Mouse (Mus musculus) megakaryocyte-erythroid progenitor cell, adult 5-6 weeks (primary cell): ENCODE measurements at regions not wholly inside any gene's neighbourhood (a gene's known extent, or its start where the extent isn't known, plus 50 kb on each side); places are given as distances from the start of the nearest gene placed in this dataset.

Experiments used
- ATAC-seq: replicated peaks from 2 replicates; pipeline ENCODE4 v1.8.0; 2016; ENCODE audit warnings: mild to moderate bottlenecking, inconsistent platforms; ENCODE audit not compliant: severe bottlenecking, poor library complexity, low FRiP score, low TSS enrichment

DNA sequence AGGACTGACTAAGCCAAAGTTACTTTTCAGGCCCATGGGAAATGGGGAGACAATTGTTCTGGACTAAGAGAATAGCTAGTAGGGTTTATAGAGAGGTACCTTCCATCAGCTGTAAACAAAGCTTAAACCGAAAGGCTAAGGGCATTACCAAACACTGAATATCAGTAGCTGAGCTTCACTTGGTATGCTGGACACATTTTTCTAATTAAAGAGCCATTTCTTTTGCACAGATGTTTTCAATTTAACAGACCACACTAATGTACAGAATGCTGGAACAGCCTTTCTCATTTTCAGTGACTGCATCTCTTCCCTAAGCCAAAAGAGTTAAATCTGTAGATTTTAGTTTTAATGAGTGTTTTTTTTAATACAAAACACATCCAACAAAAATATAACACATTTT is 593.8 kb upstream of the Akr1e1 start:
- no peak for ATAC-seq

DNA sequence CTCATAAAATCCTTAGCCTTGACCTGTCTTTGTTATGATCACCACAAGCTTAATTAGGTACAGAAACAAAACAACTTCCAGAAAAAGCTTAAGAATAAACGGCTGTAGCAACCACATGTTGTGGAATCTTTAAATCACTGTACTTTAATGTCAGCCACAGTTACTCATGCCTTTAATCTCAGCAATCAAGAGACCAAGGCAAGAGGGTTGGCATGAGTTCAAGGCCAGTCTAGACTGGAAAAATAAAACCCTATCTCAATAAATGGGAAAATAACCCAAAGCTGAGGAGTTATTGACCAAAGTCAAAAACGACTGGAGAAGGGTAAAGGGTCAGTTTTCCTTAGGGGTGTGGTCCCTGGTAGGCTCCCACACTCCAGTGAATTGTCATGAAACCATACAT is 595.2 kb upstream of the Akr1e1 start:
- ATAC-seq, result no peak

DNA sequence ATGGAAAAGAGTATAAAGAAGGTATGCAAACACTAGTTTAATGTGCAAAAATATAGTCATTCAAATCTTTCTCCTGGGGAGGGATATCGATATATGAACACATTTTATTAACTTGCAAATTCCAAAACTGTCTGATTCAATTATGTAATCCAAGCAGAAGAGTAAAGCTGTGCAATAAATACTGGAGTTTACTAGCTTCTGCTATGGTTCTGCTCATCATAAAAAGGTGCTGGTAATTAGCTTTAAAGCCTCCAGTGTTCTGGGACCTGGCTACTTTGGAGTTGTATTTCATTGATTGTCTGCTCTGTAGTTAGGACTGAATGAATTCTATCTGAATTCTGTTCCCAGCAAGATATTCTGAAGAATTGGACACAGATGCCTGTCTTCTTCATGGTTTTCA is 602.7 kb upstream of the Akr1e1 start:
- ATAC-seq, result no peak

DNA sequence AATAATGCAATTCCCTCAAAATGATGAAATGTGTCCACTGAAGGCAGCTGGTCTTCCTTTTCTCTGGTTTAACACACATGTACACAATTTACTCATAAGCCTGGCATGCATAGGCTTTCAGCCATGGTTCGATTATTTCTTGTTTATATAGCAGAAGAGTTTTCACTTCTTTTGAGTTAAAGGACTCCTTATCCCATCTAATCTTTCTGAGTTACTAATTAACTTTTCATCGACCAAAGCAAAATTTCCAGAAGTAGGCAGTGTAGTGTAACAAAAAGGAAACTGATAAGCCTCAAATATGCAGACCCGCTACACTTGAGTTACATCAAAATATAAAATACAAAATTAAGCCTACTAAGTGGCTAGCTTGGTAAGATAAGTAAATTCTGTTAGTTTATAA is 620.5 kb upstream of the Akr1e1 start:
- ATAC-seq, result no peak

DNA sequence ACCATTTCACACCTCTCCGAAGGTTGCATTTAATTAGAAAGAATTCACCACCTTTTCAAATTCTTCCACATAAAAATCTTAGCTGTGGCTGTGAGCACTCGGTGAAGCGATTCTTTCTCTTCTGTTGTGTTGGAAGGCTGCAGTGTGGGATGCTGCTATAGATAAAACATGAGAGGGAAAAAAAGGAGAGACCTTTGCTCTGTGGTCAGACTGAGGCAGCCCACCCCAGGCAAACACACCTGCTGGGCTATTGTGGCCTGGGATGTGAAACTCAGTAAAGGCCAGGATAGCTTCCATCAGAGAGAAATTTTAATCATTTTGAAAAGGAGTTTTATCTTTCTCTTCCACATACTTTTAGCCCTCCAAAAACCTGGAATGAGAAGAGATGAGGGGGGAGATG is 625.3 kb upstream of the Akr1e1 start:
- ATAC-seq, result no peak

DNA sequence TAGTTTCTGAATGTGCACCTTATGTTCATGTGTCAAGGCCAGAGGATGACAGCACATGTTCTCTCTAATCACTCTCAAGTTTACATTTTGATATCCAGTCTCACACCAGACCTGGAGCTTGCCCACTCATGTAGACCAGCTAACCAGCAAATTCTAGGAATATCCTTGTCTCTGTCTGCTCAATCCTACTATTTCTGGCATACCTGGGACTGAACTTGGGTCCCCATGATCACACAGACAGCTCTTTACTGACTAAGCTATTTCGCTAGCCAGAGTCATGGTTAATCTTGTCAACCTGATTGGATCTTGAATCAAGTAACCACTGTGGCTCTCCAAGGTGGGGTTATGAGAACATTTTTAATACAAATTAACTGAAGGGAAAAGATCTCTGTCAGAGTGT is 625.9 kb upstream of the Klf6 start:
- no peak for ATAC-seq

DNA sequence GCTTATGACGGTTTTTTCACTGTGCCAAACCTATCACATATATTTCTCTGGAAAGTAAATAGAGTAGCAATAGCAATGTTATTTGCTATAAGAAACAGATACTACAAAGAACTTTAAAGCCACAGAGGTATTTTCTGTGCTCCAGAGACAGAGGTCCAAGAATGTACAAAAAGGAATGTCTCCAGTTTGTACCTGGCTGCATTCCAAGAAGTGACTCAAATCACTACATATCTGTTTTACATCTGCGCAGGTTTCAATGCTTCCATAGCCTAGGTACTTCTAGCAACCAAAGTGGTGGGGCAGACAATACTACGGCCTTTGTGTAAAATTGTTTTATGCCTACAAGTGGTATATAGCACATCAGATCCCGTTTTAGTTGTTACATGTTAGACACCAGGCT is 620.7 kb upstream of the Klf6 start:
- ATAC-seq, result no peak

DNA sequence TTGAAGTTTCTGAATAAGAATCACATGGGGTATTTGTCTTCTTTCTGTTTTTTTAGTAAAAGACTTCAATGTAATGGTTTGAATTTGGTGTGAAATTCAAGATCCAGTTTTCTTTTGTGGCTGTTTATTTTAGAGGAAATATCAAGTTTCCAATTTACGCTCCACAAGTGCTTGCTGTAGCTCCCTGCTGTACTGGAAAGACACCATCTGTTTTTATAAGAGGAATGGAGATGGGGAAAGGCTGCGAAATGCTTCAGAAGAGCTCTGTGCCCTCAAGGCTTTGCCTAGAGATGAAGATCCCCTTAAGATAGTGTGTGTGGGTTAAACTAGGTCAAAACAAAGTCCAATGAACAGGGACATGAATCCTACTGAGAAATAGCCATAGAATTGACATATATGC is 618.5 kb upstream of the Klf6 start:
- no peak for ATAC-seq

DNA sequence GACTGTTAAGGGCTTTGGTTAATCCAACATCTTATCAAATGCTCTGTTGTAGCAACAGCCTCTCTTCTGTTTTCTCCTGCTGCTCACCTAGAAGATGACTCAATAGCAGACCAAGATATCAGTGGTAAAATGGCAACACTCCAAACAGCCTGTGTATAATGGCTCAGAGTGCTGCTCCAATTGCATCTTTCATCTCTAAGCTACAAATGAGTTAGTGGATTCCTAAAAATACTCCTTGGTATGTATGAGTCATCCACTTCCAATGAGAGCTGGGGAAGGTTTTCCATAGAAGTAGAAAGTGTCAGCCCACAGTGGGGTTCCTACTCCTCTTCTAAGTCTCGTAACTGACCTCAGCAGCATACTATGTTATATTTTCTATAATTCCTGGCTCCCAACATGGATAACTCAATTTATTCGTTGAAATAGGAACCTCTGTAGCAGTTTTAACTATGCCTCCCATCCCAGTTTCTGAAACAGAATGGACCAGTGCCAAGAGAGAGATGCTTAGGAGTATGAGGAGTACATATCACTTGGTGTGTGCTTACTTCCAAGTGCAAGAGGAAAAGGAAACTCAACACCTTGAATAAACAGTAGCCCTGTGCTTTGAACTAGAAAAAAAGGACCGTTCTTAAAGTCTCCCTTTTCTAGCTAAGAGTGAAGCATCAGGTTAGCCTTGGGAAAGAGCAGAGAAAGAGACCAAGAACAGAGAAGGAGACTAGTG is 612.5 kb upstream of the Klf6 start:
- ATAC-seq, result no peak

DNA sequence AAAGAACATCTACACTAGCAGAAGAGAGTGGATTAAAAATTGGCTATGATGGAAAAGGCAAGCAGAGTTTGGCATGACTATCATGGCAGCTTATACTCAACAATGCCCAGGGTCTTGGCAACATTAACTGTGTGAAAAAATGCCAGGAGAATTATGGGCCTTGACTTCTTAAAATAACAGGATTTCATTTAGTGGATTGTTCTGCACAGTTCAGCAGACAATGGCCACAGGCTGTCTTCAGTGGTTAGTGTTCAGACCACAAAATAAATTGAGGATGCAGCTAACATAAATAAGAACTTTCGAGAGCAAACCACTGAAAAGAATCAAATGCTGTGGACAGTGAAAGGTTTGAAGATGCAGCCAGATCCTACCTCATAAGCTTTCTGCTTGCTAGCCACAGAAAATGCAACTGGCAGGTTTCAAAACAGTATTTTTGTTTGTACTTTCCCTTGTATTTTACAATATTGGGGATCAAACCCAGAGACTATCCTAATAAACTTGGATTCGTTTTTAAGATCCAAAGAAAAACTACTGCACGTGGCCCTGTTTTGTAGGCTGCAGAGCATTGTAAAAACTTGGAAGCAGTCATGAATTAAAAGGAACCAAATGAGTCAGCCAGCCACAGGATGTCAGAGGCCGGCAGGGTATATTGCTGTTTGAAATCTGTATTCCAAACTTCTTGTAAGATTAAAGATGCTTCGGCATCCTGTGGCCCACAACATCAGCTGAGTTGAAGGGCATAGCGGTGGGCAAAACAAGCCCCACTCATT is 603.2 kb upstream of the Klf6 start:
- no peak for ATAC-seq

DNA sequence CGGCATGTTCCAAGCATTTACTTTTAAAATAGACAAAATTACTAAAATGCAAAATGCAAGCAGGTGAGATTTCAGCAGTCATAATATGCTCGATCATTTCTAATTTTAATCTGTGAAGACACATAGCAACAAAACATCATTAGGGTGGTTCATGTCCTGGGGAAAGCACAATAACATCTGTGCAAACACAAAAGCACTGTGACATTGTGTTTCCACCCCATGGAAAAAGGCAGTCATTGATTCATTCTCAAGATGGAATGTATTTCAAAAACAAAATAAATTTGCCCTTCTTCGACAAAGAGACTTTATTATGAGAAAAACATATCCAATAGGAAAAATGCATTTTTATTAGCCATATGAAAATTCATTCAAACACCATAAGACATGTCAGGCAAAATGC is 601.5 kb upstream of the Klf6 start:
- ATAC-seq, result no peak

DNA sequence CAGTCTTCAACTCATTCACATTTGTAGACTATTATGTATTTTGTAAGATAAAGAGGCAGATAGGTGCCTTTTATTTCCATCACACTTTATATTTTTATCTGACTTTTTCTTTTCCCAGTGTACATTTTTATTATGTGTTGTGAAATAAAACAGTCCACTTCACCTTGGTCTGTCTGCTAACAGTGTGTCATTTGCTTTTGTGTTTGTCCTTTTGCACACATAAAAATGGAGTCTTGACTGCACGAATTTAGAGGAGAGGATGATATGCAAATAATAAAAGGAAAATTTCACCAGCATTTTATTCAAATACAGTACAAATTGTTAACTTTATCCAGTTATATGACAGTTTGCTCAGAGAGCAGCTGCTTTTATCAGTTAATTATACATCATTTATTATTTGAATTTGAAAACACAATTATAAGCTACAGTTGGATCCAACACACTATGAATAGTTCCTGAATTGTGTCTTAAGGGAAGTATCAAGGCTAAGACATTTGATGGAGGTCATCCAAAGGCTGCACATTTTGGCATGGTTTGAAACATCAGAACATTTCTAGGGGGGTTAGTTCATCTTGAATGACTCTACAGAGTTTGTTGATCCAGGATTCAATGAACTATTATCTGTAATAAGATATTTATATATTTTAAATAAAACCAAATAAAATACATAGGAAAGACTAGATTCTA is 588.6 kb upstream of the Klf6 start:
- ATAC-seq, result no peak

DNA sequence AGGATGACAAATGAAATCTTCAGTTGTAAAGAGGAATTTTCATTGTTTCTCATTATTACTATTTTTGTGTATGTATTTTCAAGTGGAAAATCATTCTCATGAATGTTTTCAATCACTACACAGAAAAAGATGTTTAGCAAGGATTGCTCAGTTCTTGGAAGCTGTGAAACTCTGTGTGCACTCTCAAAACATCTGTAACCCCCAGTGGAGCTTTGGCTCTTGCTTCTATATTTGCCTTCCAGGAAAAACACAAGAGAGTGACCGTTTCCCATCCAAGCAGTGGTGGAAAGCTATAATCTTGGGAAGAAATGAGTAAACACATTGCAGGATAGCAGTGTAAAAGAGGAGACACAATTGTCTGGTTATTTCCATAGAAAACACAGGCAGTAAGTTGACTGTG is 584.7 kb upstream of the Klf6 start:
- ATAC-seq, result no peak

DNA sequence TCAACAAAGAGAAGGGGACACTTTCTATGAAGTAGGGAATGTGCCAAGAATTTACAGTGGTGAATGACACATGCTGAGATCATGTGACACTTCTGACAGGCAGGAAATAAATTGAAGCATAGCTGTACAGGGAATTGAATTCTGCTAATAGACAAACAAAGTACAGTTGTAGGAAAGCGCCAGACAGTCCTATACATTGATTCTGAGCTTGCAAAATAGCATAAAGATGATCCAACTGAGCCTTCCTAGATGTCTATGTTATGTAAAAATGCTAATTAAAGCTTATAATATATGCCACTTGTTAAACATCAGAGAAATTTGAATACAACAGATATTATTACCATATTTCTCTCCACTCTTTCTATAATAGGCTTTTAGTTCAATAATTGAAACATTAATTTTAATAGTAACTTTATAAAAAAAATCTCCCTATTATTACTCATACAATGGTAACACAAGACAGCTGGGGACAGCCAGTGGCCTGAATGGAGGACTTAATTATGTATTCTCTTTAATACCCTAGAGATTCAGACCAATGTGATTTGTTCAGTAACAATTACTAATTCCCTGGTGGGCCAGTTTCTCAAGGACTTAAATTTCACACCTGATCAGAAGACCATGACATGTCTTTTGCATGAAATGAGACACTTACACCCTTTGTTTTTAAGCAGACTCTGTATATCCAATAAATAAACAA is 571.4 kb upstream of the Klf6 start:
- no peak for ATAC-seq

DNA sequence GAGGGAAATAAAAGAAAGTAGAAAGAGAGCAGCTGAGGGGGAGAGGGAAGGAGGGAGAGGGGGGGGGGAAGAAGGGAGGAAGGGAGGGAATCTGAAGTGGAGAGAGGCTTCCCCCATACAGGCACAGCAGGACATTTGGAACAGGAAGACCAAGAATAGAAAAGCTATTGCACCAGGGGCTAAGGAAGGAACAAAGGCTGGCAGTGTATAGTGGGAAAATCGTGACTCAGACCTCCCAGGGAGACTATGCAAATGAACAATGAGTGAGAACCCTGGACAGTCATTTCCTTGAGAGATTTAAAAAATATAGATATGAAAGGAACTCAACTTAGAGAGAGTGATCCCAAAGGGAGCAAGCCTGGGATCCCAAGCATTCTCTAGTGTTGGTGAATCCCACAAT is 559.1 kb upstream of the Klf6 start:
- no peak for ATAC-seq

DNA sequence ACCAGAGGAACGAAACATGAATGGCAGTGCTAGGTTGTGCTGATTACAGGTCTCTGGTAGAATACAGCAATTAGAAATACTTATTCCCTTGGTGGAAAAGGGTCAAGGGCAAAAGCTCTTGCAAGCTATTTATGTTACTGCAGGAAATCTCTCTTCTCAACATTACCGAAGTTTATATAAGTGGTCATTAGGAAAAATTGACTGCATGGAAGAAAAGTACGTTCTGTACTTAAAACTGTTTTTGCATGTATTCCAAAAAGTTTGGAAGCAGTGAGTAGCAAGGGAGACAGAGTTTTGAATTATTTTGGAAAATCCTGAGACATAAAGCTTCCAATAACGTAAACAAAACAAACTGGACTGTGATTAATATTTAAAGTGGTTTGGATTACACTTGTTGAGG is 554.6 kb upstream of the Klf6 start:
- no peak for ATAC-seq

DNA sequence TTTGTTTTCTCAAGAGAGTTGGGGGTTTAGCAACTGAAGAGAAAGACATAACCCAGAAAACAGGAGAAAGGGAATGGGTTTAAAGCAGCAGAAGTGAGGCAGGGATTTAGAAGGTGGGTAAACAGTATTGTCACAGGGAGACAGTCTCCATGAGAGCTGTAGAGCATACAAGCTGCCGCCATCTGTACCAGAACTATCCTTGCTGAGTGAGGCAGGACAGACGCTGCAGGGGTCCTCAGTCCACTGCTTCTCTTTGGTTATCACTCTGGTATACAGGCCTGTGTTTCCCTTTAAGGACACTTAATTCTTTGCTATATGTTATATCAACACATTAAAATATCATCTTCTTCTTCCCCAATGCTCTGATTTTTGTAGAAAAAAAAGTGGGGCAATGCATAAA is 548.0 kb upstream of the Klf6 start:
- no peak for ATAC-seq

DNA sequence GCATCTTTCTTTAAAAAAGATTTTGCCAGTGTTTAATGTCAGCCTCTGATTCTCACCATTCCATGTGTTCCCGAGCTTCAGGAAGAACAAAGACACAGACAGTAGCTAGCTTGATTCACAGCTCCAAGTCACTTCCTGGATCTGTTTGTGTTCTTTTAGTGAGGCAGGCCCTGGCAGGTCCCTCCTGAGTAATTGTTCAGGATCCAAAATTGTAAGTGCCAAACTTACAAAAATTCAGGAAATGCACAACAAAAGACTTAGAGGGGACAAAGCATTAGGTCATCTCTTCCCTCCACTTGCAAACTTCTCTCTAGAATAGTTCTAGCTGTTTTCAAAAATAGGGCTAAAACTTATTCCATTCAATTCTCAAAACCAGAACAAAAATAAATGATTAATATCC is 546.3 kb upstream of the Klf6 start:
- no peak for ATAC-seq

DNA sequence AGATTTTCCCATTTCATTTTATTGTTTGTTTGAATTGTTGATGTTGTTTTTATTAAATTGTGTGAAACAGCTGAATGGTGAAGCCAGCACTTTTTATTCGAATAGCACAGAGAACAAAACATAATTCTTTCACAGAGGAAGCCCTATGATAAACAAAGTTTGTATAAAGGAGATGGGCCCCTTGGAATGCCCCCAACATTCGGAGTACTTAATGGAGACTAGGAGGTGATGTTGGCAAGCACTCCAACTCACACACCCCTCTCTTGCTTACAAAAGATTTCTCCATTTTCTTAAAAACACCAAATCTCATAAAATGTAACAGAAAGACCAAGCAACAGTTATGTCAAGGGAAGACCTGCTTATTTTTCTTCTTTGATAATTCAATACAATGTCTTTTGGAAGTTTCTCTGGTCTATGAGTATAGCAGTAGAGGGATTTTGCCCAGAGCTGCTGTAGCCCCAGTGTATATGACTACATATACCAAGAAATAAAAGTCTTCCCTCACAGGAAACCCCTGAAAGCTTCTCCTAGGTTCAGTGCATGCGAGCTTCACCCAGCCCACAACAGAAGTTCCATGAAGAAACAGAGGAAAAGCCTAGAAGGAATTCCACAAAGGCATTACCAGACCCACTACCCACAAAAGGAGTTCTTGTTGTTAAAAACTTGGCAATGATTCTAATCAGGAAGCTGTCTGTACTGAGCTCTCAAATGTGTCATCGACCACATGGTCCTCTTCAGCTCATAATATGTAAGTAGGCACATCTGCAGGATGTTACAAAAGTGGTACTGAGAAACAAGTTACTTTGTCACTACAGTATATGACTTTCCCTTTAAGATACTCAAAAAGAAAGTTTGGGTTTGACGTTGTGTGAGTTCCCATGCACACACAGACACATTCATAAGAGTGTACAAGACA is 543.1 kb upstream of the Klf6 start:
- no peak for ATAC-seq
